Mouse (Mus musculus): ENCODE data around the gene Pkn1.

The Pkn1 gene

GRCm38 (mm10) chr8:83652744-83653661 lies 46.0 kb downstream of the Pkn1 start:
- no peak for DNase-seq (ENCODE audit: low spot score)

- peak; percentile 89 for DNase-seq (ENCODE audit: low spot score)
Observed at GRCm38 (mm10) chr8:83652030-83652743, 46.8 kb downstream of the Pkn1 start, which contains the start of gene Gipc1. Gene Gipc1, plus strand, starts transcription at chr8:83652677.

GRCm38 (mm10) chr8:83649699-83650098 lies 49.3 kb downstream of the Pkn1 start:
- no peak for DNase-seq (ENCODE audit: low spot score)

GRCm38 (mm10) chr8:83648031-83648430 lies 50.9 kb downstream of the Pkn1 start:
- DNase-seq (ENCODE audit: low spot score), result no peak

- DNase-seq (ENCODE audit: low spot score), result no peak
Observed at GRCm38 (mm10) chr8:83647511-83647910, 51.5 kb downstream of the Pkn1 start.

GRCm38 (mm10) chr8:83639649-83640048 lies 59.3 kb downstream of the Pkn1 start:
- DNase-seq (ENCODE audit: low spot score), result no peak

- no peak for DNase-seq (ENCODE audit: low spot score)
Observed at GRCm38 (mm10) chr8:83638856-83639255, 60.1 kb downstream of the Pkn1 start.

GRCm38 (mm10) chr8:83632083-83632707 lies 66.8 kb downstream of the Pkn1 start:
- DNase-seq (ENCODE audit: low spot score), result no peak

- no peak for DNase-seq (ENCODE audit: low spot score)
Observed at GRCm38 (mm10) chr8:83625676-83626299, 73.2 kb downstream of the Pkn1 start.

- no peak for DNase-seq (ENCODE audit: low spot score)
Observed at GRCm38 (mm10) chr8:83624739-83625138, 74.2 kb downstream of the Pkn1 start.

- no peak for DNase-seq (ENCODE audit: low spot score)
Observed at GRCm38 (mm10) chr8:83623549-83623948, 75.4 kb downstream of the Pkn1 start.

- DNase-seq (ENCODE audit: low spot score), result peak; percentile 75
Observed at GRCm38 (mm10) chr8:83622389-83622989, 76.5 kb downstream of the Pkn1 start.

GRCm38 (mm10) chr8:83621691-83622388 lies 77.1 kb downstream of the Pkn1 start:
- no peak for DNase-seq (ENCODE audit: low spot score)

GRCm38 (mm10) chr8:83619568-83620285 lies 79.3 kb downstream of the Pkn1 start:
- DNase-seq (ENCODE audit: low spot score), result no peak

GRCm38 (mm10) chr8:83618566-83618965 lies 80.4 kb downstream of the Pkn1 start:
- no peak for DNase-seq (ENCODE audit: low spot score)

GRCm38 (mm10) chr8:83617111-83617510 lies 81.9 kb downstream of the Pkn1 start:
- DNase-seq (ENCODE audit: low spot score), result no peak

- no peak for DNase-seq (ENCODE audit: low spot score)
Observed at GRCm38 (mm10) chr8:83616625-83617024, 82.4 kb downstream of the Pkn1 start.

Measured in spleen, adult 12 weeks (tissue).